Mouse (Mus musculus) forebrain, embryonic 13.5 days (tissue): ENCODE results near the gene Lpcat4. TPM values are rescaled to one million over a fixed set of nuclear protein-coding genes. Genes with fewer than 3 reads are reported as not detected.
"Not testable (repeated sequence)": the region's sequence is repeated elsewhere in the genome, so short reads cannot be mapped to it uniquely, and the experiment has no call there.

Source experiments
- ATAC-seq: fragments of 200-750 bp; cut with Nextera tagmentation; 2 replicates; pipeline ENCODE4 v1.8.0; 2017
- H3K27ac ChIP-seq: fragments of 300-500 bp; sonication (generic); 2 replicates; pipeline ENCODE4 v1.5.1; 2015; ENCODE audit warnings: inconsistent platforms, mild to moderate bottlenecking, moderate library complexity
- H3K27me3 ChIP-seq: fragments of 300-500 bp; sonication (generic); 2 replicates; pipeline ENCODE4 v1.6.1; 2015; ENCODE audit warnings: mild to moderate bottlenecking, inconsistent platforms
- H3K36me3 ChIP-seq: fragments of 300-500 bp; sonication (generic); 2 replicates; pipeline ENCODE4 v1.6.1; 2015; ENCODE audit warnings: mild to moderate bottlenecking, inconsistent platforms; ENCODE audit not compliant: poor library complexity, severe bottlenecking
- H3K4me1 ChIP-seq: fragments of 300-500 bp; sonication (generic); 2 replicates; pipeline ENCODE4 v1.6.1; 2015; ENCODE audit warnings: inconsistent platforms
- H3K4me2 ChIP-seq: fragments of 300-500 bp; sonication (generic); 2 replicates; pipeline ENCODE4 v1.6.1; 2015; ENCODE audit warnings: inconsistent platforms, mild to moderate bottlenecking, moderate library complexity
- H3K4me3 ChIP-seq: fragments of 300-500 bp; sonication (generic); 2 replicates; pipeline ENCODE4 v1.5.1; 2015; ENCODE audit warnings: mild to moderate bottlenecking, inconsistent platforms
- H3K9ac ChIP-seq: fragments of 300-500 bp; sonication (generic); 2 replicates; pipeline ENCODE4 v1.6.1; 2015; ENCODE audit warnings: mild to moderate bottlenecking, inconsistent platforms
- H3K9me3 ChIP-seq: fragments of 300-500 bp; sonication (generic); replicated peaks from 2 replicates; pipeline ENCODE4 v1.6.1; 2016; ENCODE audit warnings: inconsistent platforms
- WGBS: fragments of 180-500 bp; shearing (Covaris S2); methylation state at CpG from one replicate; pipeline ENCODE4 v1.1.7; 2015; 5-methylcytosine and 5-hydroxymethylcytosine counted together
- polyA plus RNA-seq: library from polyadenylated mRNA; unstranded; fragments of >200 nt; fragmentation: Nextera tagmentation; extraction: Ambion mirVana; gene quantifications from 2 replicates; pipeline ENCODE4 v1.2.1, GENCODE M21; 2015

The Lpcat4 gene
- polyA plus RNA-seq, 1 experiment from 2014 or later: 9.7 TPM

DNA sequence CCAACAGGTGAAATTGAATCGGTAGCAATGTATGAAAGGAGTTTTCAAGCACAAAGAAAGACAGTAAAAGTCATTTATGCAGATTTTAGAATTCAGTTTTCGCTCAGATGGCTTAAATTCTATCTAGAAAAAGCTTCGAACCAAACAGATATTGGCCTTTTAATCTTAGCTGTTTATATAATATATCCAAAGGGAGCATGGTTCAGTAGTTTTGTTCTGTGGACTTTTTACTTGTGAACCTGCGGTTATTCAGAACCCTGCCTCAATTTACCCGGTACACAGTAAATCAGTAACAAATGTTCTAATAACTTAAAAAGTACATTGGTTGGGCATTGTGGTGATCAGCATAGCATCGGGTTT is 45.7 kb downstream of the Lpcat4 start:
- Histone ChIP-seq H3K4me2 (peak overlapping the region; percentile 86), H3K36me3 (no peaks in the 10 kb centered on the region), H3K4me3 (peak overlapping the region; percentile 49), H3K4me1 (peaks cover 13% of the 10 kb centered on the region), H3K27ac (no peak overlapping the region), H3K9me3 (no peaks in the 10 kb centered on the region), H3K27me3 (no peaks in the 10 kb centered on the region), H3K9ac (peak overlapping the region; percentile 71; the same call in 1 of the 2 replicates)
- 56% methylated on average over 6 of the region's 6 CpGs for WGBS
- ATAC-seq: no peak

DNA sequence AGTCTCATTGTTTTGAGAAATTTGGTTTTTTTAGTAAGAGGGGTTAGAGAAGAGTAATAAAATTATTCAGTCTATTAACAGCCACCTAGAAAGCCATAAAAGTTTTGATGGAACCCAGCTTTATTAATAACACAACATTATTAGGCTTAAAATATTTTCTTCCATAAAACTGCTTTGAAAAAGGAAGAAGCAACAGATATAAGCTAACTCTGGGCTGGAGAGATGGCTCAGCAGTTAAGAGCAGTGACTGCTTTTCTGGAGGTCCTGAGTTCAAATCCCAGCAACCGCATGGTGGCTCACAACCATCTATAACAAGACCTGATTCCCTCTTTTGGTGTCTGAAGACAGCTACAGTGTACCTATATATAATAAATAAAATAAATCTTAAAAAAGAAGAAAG is 46.8 kb downstream of the Lpcat4 start:
- not testable (repeated sequence) for ATAC-seq, H3K4me3 ChIP-seq, H3K27ac ChIP-seq, H3K9ac ChIP-seq, H3K4me2 ChIP-seq, H3K36me3 ChIP-seq, H3K9me3 ChIP-seq, H3K27me3 ChIP-seq
- H3K4me1 ChIP-seq: peaks cover 13% of the 10 kb centered on the region
- WGBS: 97% methylated on average over 1 of the region's 1 CpGs

DNA sequence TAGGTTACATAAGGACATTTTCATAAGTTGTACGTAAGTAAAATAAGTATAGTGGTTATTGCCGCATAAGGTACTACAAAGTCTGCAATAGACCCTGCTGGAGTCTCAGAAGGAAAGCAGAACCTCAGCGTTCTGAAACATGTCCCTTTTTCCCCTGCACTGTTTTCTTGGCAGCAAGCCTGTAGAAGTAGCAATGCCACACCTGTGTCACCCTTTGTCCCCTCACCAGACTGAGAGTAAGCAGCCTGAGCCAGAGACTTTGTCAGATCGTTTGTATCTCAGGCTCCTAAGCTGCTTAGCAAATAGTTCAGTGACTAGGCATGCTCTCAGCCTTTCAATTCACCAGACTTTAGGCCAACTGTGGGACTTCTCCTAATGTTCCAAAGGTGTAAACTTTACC is 47.8 kb downstream of the Lpcat4 start:
- Histone ChIP-seq H3K4me2 (no peak overlapping the region), H3K9ac (no peak overlapping the region), H3K9me3 (no peaks in the 10 kb centered on the region), H3K27ac (no peak overlapping the region), H3K4me1 (peaks cover 13% of the 10 kb centered on the region), H3K4me3 (no peak overlapping the region), H3K36me3 (no peaks in the 10 kb centered on the region), H3K27me3 (no peaks in the 10 kb centered on the region)
- 60% methylated on average over 4 of the region's 4 CpGs for WGBS
- ATAC-seq: no peak

DNA sequence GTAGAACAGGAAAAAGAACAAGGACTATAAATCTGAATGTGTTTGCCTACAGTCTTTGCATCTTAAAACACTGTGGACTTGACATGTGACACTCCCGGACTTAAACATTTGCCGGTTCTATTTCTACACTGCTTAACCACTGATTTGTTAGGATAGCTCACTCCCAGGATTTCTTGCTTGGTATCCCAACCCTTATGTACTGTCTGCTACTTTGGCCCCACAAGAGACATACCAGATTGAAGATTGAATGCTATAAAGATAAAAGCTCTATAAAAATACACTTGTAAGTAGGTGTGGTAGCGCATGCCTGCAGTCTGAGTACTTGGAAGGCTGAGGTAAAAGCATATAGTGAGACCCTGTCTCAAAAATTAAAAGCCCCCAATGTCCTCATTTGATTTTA is 50.2 kb downstream of the Lpcat4 start:
- Histone ChIP-seq H3K4me3 (no peak overlapping the region), H3K36me3 (no peaks in the 10 kb centered on the region), H3K27me3 (no peaks in the 10 kb centered on the region), H3K9ac (no peak overlapping the region), H3K27ac (no peak overlapping the region), H3K9me3 (no peaks in the 10 kb centered on the region), H3K4me1 (peaks cover 8% of the 10 kb centered on the region), H3K4me2 (no peak overlapping the region)
- WGBS: 93% methylated on average over 3 of the region's 3 CpGs
- no peak for ATAC-seq

DNA sequence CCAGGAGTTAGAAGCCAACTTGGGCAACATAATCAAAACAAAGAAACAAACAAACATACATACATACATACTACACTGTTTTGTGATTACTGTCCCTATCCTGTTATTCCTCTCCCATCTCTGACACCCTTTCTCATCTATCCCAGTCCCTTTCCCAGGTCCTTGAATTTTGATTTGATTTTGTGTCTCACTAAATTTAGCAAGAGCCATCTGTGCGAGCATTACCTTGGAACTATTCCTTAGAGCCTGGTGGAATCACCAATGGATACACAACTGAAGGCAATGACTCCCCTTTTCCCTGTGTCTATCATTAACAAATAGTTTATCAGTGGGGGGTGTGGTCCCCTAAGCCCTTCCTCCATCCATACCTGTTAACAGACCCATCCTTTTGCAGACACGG is 53.6 kb downstream of the Lpcat4 start:
- H3K36me3 ChIP-seq: no peaks in the 10 kb centered on the region
- no peak overlapping the region for H3K4me3 ChIP-seq
- no peak for ATAC-seq
- H3K27me3 ChIP-seq: no peaks in the 10 kb centered on the region
- 91% methylated on average over 2 of the region's 2 CpGs for WGBS
- no peaks in the 10 kb centered on the region for H3K4me1 ChIP-seq
- no peak overlapping the region for H3K9ac ChIP-seq
- no peak overlapping the region for H3K27ac ChIP-seq
- no peak overlapping the region for H3K4me2 ChIP-seq
- H3K9me3 ChIP-seq: no peaks in the 10 kb centered on the region

DNA sequence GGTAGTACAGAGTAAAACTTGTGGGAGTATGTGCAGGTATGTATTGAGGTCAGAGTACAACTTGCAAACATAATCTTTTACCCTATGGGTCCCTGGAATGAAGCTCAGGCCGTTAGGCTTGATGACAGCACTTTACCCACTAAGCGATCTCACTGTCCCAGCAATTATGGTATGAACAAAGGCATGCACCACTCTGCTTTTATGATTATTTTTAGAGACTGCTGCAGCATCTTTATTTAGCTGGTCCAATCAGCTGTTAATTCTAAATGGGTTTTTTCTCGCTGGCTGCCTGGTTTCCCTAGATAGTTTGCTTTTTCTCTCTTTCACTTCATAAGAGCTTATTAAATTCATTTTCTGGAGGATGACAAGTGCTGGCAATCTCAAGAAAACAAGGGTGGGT is 56.9 kb downstream of the Lpcat4 start:
- Histone ChIP-seq H3K4me2 (no peak overlapping the region), H3K9ac (no peak overlapping the region), H3K4me3 (no peak overlapping the region), H3K9me3 (no peaks in the 10 kb centered on the region), H3K4me1 (no peaks in the 10 kb centered on the region), H3K27ac (no peak overlapping the region), H3K27me3 (no peaks in the 10 kb centered on the region), H3K36me3 (no peaks in the 10 kb centered on the region)
- 74% methylated on average over 3 of the region's 3 CpGs for WGBS
- ATAC-seq: no peak

Other genes starting within 250 kb of the Lpcat4 start
- not detected in 2 replicates for gene Olfr1309, start 249.2 kb upstream of the Lpcat4 start, polyA plus RNA-seq
- not detected in 2 replicates for gene Olfr1310, start 226.8 kb upstream of the Lpcat4 start, polyA plus RNA-seq
- not detected in 2 replicates for gene Olfr1311, start 215.1 kb upstream of the Lpcat4 start, polyA plus RNA-seq
- not detected in 2 replicates for gene Olfr1312, start 189.2 kb upstream of the Lpcat4 start, polyA plus RNA-seq
- gene Olfr1313, start 161.6 kb upstream of the Lpcat4 start, polyA plus RNA-seq: not detected in 2 replicates
- not detected in 2 replicates for gene Olfr1314, start 142.7 kb upstream of the Lpcat4 start, polyA plus RNA-seq
- not detected in 2 replicates for gene Olfr1315-ps1, start 124.0 kb upstream of the Lpcat4 start, polyA plus RNA-seq
- gene Olfr1316, start 104.5 kb upstream of the Lpcat4 start, polyA plus RNA-seq: not detected in 2 replicates
- not detected in 2 replicates for gene Olfr1317, start 99.1 kb upstream of the Lpcat4 start, polyA plus RNA-seq
- 0.06 TPM in 1 of 2 replicates, not detected in the other for gene Olfr1318, start 85.3 kb upstream of the Lpcat4 start, polyA plus RNA-seq
- not detected in 2 replicates for gene Nutm1, start 19.8 kb downstream of the Lpcat4 start, polyA plus RNA-seq
- gene Nop10, start 22.5 kb downstream of the Lpcat4 start, polyA plus RNA-seq: 180 and 196 TPM in 2 replicates
- gene Slc12a6, start 26.4 kb downstream of the Lpcat4 start, polyA plus RNA-seq: 11.8 and 14.7 TPM in 2 replicates
- gene Gm21985, start 26.8 kb downstream of the Lpcat4 start, polyA plus RNA-seq: not detected in 2 replicates
- 139 and 147 TPM in 2 replicates for gene Emc4, start 128.6 kb downstream of the Lpcat4 start, polyA plus RNA-seq
- 46.2 and 47.6 TPM in 2 replicates for gene Katnbl1, start 139.7 kb downstream of the Lpcat4 start, polyA plus RNA-seq
- gene Emc7, start 215.5 kb downstream of the Lpcat4 start, polyA plus RNA-seq: 13.2 and 14.3 TPM in 2 replicates
- gene Chrm5, start 241.3 kb downstream of the Lpcat4 start, polyA plus RNA-seq: 0.35 TPM in 1 of 2 replicates, not detected in the other